Mouse (Mus musculus) midbrain, embryonic 14.5 days (tissue): Measurements from ENCODE around the gene Abhd2. TPM values are rescaled to one million over a fixed set of nuclear protein-coding genes. Genes with fewer than 3 reads are reported as not detected.

Source experiments
- ATAC-seq: fragments of 200-750 bp; cut with Nextera tagmentation; 2 replicates; pipeline ENCODE4 v1.8.0; 2017; ENCODE audit warnings: moderate number of reproducible peaks, moderate library complexity; ENCODE audit not compliant: low FRiP score, low TSS enrichment
- DNase-seq: peaks from one replicate; pipeline ENCODE4 v3.0.0-alpha.2; 2015
- H3K27ac ChIP-seq: fragments of 300-500 bp; sonication (generic); replicated peaks from 2 replicates; pipeline ENCODE4 v1.5.1; 2014; ENCODE audit warnings: mild to moderate bottlenecking, low read depth, low read length, moderate library complexity
- H3K27me3 ChIP-seq: fragments of 300-500 bp; sonication (generic); 2 replicates; pipeline ENCODE4 v1.6.1; 2014; ENCODE audit warnings: low read length, control low read depth, mixed read lengths; ENCODE audit not compliant: control insufficient read depth, insufficient read depth
- H3K36me3 ChIP-seq: fragments of 300-500 bp; sonication (generic); 2 replicates; pipeline ENCODE4 v1.6.1; 2014; ENCODE audit warnings: low read length, control low read depth; ENCODE audit not compliant: control insufficient read depth, insufficient read depth
- H3K4me1 ChIP-seq: fragments of 300-500 bp; sonication (generic); 2 replicates; pipeline ENCODE4 v1.6.1; 2014; ENCODE audit warnings: mild to moderate bottlenecking, antibody characterized with exemption, low read length, control low read depth; ENCODE audit not compliant: control insufficient read depth, insufficient read depth
- H3K4me2 ChIP-seq: fragments of 300-500 bp; sonication (generic); 2 replicates; pipeline ENCODE4 v1.6.1; 2014; ENCODE audit warnings: mild to moderate bottlenecking, low read length, moderate library complexity
- H3K4me3 ChIP-seq: fragments of 300-500 bp; sonication (generic); replicated peaks from 2 replicates; pipeline ENCODE4 v1.5.1; 2014; ENCODE audit warnings: low read depth, low read length
- H3K9ac ChIP-seq: fragments of 300-500 bp; sonication (generic); replicated peaks from 2 replicates; pipeline ENCODE4 v1.6.1; 2014; ENCODE audit warnings: mild to moderate bottlenecking, low read length, moderate library complexity
- H3K9me3 ChIP-seq: fragments of 300-500 bp; sonication (generic); 2 replicates; pipeline ENCODE4 v1.6.1; 2016; ENCODE audit warnings: low read length, control low read depth, mixed read lengths; ENCODE audit not compliant: control insufficient read depth
- WGBS: fragments of 180-500 bp; shearing (Covaris S2); extraction: QIAGEN DNeasy Blood & Tissue Kit; methylation state at CpG from one replicate; pipeline ENCODE4 v1.1.7; 2014; 5-methylcytosine and 5-hydroxymethylcytosine counted together
- polyA plus RNA-seq: library from polyadenylated mRNA; unstranded; fragments of >200 nt; fragmentation: Nextera tagmentation; extraction: Ambion mirVana; gene quantifications from 2 replicates; pipeline ENCODE4 v1.2.1, GENCODE M21; 2014

Gene Abhd2
- polyA plus RNA-seq, 1 experiment from 2014 or later, result 21.5 TPM

DNA sequence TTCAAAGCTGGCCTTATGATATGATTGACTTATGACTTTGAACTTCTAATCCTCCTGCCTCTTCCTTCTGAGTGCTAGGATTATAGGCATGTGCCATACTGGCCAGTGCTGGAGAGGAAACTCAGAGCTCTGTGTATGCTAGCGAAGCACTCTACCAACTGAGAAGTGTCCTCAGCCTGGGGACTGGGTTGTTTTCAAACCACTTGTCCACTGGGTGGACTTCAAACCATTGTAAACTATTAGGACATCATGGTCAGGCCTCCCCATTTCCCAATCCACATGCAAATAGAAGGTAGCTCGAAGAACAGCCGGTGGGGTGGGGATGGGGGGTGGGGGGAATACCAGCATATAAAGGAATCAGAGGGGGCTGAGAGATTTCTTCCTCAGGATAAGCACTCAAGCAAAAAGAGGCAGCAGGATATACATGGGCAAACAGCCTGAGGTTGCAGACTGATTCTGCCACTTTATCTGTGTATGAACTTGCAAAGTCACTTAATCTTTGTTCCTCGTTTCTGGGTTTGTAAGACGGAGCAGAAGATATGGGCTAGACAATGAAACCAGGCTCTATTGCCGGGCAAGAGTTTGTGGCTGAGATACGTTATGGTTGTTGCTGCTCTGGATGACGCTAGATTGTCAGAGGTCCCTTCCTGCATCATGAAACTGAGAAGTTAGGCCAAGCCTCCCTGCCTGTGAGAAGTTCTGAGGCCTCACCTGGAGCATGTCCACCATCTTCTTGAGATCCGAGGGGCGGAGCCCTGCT is 103.7 kb downstream of the Abhd2 start:
- H3K4me2 ChIP-seq, result no peak overlapping the region
- 89% methylated on average over 10 of the region's 10 CpGs for WGBS
- no peaks in the 10 kb centered on the region for H3K4me1 ChIP-seq
- no peak overlapping the region for H3K27ac ChIP-seq
- DNase-seq, result no peak
- no peaks in the 10 kb centered on the region for H3K9me3 ChIP-seq
- H3K27me3 ChIP-seq, result no peaks in the 10 kb centered on the region
- no peak overlapping the region for H3K9ac ChIP-seq
- H3K36me3 ChIP-seq, result no peaks in the 10 kb centered on the region
- H3K4me3 ChIP-seq, result no peak overlapping the region
- ATAC-seq, result no peak

DNA sequence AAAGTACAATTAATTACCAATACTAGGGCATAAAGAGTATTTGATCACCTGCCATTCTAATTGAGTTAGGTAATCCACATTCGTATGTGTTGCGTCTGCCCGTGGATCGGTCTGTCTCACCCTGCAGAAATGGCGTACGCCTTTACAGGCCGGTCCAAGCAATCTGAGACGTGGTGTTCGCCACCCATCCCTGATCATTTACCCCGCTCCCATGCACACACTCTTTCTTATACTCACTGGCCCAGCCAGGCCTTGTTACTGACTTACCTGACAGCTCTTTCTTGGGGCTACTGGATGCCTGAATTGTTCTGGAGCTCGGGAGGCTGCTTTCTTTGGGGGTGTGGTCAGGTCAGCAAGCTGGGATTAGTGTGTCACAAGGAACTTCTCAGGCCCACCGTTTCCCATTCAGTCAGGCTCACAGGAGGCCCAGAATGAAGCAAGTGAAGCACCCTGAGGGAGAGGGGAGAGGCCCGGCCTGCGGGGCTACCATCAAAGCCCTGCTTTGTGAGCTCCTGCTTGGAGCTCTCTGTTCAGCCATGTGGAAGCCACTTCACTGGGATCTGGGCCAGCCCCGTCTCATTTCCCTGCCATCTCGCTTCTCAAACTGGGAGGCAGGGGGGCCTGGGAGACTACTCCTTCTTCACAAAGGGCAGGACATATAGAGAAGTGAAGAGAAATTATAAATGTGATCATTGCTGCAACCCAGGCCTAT is 113.6 kb downstream of the Abhd2 start, which contains the start of gene Rlbp1:
TSS of gene Rlbp1 (minus strand) at position 627 of the 712 bp plus-strand sequence.
- Histone ChIP-seq H3K9me3 (no peaks in the 10 kb centered on the region), H3K4me2 (no peak within 1 kb of the TSS), H3K27ac (0 out of 2 replicates have a peak within 1 kb of the TSS, but pooled peaks have one; percentile 1), H3K9ac (no peak within 1 kb of the TSS), H3K4me1 (peaks cover 3% of the 10 kb centered on the region; the same call in 1 of the 2 replicates), H3K4me3 (no peak within 1 kb of the TSS), H3K36me3 (no peaks in the 10 kb centered on the region), H3K27me3 (no peaks in the 10 kb centered on the region)
- WGBS, result 56% methylated on average over 16 of the region's 16 CpGs
- DNase-seq (peak; percentile 43), ATAC-seq (peak; percentile 50; the same call in 1 of the 2 replicates)

DNA sequence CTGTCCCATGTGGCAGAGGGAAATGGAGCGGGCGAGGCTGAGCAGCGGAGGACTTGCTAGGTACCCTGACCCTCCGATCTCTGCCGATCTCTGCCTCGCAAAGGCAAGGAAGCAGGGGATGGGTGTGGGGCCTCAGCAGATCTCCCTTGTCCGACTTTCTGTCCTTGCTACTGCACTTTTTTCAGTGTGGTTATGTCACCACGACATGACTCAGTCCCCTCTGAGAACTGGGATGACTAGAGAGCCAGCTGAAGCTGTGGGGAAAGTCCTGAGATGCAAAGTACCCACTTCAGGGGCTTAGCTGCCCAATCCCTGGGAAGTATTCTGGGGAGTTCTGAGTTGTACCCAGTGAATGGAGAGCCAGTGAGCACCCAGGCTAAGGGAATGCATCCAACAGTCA is 114.1 kb downstream of the Abhd2 start:
- Histone ChIP-seq H3K9me3 (no peaks in the 10 kb centered on the region), H3K4me3 (no peak overlapping the region), H3K9ac (no peak overlapping the region), H3K4me1 (peaks cover 4% of the 10 kb centered on the region; the same call in 1 of the 2 replicates), H3K27ac (0 out of 2 replicates have a peak overlapping the region, but pooled peaks have one; percentile 1), H3K36me3 (no peaks in the 10 kb centered on the region), H3K4me2 (no peak overlapping the region), H3K27me3 (no peaks in the 10 kb centered on the region)
- no peak for DNase-seq
- no peak for ATAC-seq
- 72% methylated on average over 8 of the region's 8 CpGs for WGBS

DNA sequence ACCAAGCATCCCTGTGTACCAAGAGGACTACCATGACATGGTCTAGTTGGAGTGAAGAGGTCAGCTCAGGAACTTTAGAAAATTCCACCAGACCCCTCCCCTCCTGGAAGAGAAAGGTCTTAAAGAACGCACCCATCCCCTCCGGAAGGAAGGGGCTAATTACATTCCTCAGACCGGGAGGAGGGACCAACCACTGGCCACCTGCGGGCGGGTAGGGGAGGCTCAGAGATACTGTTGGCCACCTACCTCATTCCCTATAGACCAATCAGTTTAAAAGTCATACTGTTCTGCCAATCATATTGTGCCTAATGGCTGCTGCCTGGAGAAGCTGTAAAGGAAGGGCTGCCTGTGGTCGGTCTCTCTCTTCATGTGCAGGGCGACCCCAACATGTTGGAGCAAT is 115.0 kb downstream of the Abhd2 start:
- Histone ChIP-seq H3K27ac (no peak overlapping the region), H3K9me3 (no peaks in the 10 kb centered on the region), H3K4me1 (peaks cover 4% of the 10 kb centered on the region; the same call in 1 of the 2 replicates), H3K9ac (no peak overlapping the region), H3K36me3 (no peaks in the 10 kb centered on the region), H3K4me2 (no peak overlapping the region), H3K27me3 (no peaks in the 10 kb centered on the region), H3K4me3 (no peak overlapping the region)
- WGBS, result 70% methylated on average over 7 of the region's 7 CpGs
- ATAC-seq (no peak), DNase-seq (no peak)

DNA sequence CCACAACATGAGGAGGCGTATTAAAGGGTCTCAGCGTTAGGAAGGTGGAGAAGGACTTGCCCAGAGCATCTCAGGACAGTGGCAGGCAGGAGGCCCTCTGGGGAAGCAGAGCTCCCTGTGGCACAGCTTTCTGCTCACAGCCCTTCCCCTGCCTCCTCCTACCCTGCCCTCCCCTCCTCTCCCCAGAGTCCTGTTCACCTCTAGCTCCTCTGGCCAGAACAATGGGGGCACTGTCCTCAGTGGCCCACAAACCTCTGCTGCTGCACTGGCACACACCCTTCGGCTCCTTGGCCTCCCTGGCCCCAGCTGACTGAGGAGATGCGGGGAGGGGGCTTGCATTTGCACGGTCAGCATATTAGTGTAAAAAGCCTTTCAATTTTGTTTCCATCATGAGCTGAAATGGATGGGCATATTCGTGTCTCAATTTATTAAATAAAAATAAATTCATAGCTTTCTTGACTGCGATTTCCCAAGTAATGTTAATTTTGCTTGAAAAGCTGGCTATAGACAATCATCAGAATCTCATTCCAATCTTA is 115.7 kb downstream of the Abhd2 start:
- Histone ChIP-seq H3K36me3 (no peaks in the 10 kb centered on the region), H3K27ac (no peak overlapping the region), H3K4me2 (no peak overlapping the region), H3K9me3 (no peaks in the 10 kb centered on the region), H3K4me3 (no peak overlapping the region), H3K4me1 (peaks cover 4% of the 10 kb centered on the region; the same call in 1 of the 2 replicates), H3K27me3 (no peaks in the 10 kb centered on the region), H3K9ac (no peak overlapping the region)
- ATAC-seq (no peak), DNase-seq (no peak)
- 71% methylated on average over 7 of the region's 7 CpGs for WGBS

DNA sequence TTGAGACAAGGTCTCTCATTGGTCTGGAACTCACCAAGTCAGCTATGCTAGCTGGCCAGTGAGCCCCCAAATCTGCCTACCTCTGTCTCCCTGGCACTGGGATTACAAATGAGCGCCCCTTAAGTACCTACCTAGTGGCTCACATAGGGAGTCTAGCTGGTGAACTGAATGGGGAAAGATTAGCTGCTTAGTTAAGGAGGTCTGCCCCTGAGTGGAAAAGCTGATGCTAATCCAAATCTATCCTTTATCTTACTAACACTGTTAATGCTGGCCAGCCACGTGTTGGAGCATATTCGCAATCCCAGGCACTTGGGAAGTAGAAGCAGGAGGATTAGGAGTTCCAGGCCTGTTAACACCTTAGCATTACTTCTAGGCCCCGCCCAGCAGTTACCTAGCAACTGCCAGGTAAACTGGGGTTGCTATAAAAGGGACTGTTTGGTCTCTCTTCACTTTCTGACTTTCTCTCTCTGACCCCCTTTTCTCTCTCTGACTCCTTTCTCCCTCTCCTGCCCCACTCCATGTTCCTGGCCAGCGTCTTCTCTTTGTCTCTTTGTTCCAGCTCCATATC is 117.2 kb downstream of the Abhd2 start:
- Histone ChIP-seq H3K27ac (no peak overlapping the region), H3K4me1 (peaks cover 4% of the 10 kb centered on the region; the same call in 1 of the 2 replicates), H3K9me3 (no peaks in the 10 kb centered on the region), H3K36me3 (no peaks in the 10 kb centered on the region), H3K27me3 (no peaks in the 10 kb centered on the region), H3K9ac (no peak overlapping the region), H3K4me2 (no peak overlapping the region), H3K4me3 (no peak overlapping the region)
- no peak for DNase-seq
- 62% methylated on average over 5 of the region's 5 CpGs for WGBS
- ATAC-seq, result no peak

DNA sequence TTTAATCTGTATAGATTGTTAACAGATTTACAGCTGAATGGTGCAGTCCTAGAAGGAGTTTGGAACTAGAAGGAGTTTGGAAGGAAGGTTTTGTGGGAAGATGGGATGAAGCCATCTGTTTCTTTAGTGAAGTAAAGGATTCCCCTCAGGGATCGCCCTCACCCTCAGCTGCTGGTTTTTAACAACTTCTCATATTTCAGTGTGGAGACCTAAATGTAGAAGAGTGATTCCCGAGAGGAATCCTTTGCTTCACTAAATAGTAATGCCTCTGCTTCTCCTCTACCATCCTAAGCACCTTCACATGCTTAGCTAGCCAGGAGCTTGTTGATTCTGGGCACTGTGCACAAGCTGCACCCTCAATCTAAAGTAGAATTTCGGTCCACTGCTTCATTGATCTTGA is 118.5 kb downstream of the Abhd2 start:
- Histone ChIP-seq H3K4me2 (peak overlapping the region; percentile 88), H3K4me3 (peak overlapping the region; percentile 53), H3K9ac (peak overlapping the region; percentile 59), H3K36me3 (no peaks in the 10 kb centered on the region), H3K9me3 (no peaks in the 10 kb centered on the region), H3K27ac (peak overlapping the region; percentile 82), H3K27me3 (no peaks in the 10 kb centered on the region), H3K4me1 (peaks cover 4% of the 10 kb centered on the region; the same call in 1 of the 2 replicates)
- WGBS, result 7% methylated on average over 3 of the region's 3 CpGs
- no peak for DNase-seq
- no peak; the same call in 1 of the 2 replicates for ATAC-seq

DNA sequence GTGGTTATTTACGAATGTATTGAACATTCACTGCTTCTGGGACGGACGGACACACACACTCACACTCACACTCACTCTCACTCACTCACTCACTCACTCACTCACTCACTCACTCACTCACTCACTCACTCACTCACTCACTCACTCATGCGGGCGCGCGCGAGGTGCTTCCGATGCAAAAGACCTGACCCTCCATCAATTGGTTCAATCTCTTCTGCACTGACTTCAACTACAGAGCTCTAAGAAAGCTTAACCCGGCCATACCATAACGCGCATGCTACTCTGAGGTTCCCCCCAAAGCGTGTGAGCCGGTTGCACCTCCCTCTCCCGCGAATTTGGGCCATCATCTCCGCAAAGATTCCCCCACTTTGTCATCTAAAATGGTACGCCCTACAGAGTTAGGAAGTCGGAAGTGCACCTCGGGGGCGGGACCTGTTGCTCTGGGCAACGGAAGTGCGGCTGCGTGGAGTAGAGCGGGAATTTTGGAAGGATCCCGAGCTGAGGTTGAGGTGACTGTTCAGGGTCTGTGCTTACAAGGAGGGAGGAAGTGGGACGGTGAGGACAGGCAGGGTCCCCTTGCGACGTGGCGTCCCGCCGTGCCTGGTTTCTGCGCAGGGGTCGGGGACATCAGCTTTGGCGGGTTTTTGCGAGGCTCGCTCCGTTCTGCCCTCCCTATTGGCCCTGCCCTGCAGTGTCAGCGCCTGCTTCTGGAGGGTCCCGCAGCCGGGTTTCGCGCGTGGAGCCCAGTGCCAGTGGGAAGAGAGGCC is 119.1 kb downstream of the Abhd2 start, which contains the start of gene Fanci:
TSS of gene Fanci (plus strand) at position 47 of the 767 bp plus-strand sequence.
- Histone ChIP-seq H3K4me2 (peak within 1 kb of the TSS; percentile 88), H3K36me3 (no peaks in the 10 kb centered on the region), H3K9ac (peak within 1 kb of the TSS; percentile 59), H3K27me3 (no peaks in the 10 kb centered on the region), H3K27ac (peak within 1 kb of the TSS; percentile 82), H3K4me1 (peaks cover 4% of the 10 kb centered on the region; the same call in 1 of the 2 replicates), H3K4me3 (peak within 1 kb of the TSS; percentile 53), H3K9me3 (no peaks in the 10 kb centered on the region)
- peak; percentile 97 for DNase-seq
- WGBS, result under 1% methylated on average over 44 of the region's 44 CpGs
- peak; percentile 90 for ATAC-seq
